ENCODE assay signal across 8 mouse cellular contexts in genomic region chr10:120064424-120064823, GRCm38 (mm10). TPM values are rescaled to one million over a fixed set of nuclear protein-coding genes. Genes with fewer than 3 reads are reported as not detected.
DNase-seq lines count a peak whose midpoint lies in the region; ATAC-seq and TF ChIP-seq lines count a peak whose summit lies in the region.

No protein-coding gene starts in this region.

- WGBS in forebrain, postnatal 0 days = 19% methylated on average over 5 of the region's 5 CpGs
- 21% methylated on average over 5 of the region's 5 CpGs for WGBS in forebrain, embryonic 13.5 days
- WGBS in small intestine, adult 2 months = 18% methylated on average over 5 of the region's 5 CpGs

- TF ChIP-seq CTCF in forebrain, postnatal 0 days (IDR thresholded peaks at IDR 0.05; ENCODE audit: low read depth) = peak; percentile 85
- TF ChIP-seq CTCF in small intestine, adult 2 months (IDR thresholded peaks at IDR 0.05; ENCODE audit: extremely low read depth, insufficient read length, insufficient replicate concordance, low read depth, low read length) = peak; percentile 41; the same call in 1 of the 2 replicates

- no peak overlapping the region for H3K9ac ChIP-seq in forebrain, postnatal 0 days
- no peak overlapping the region for H3K9ac ChIP-seq in forebrain, embryonic 13.5 days

- H3K4me3 ChIP-seq in forebrain, postnatal 0 days (ENCODE audit: low read depth, low read length) = no peak overlapping the region
- H3K4me3 ChIP-seq in forebrain, embryonic 13.5 days = no peak overlapping the region
- no peak overlapping the region for H3K4me3 ChIP-seq in small intestine, adult 2 months (ENCODE audit: low read depth, low read length)

- ATAC-seq in forebrain, postnatal 0 days = no peak
- ATAC-seq in forebrain, embryonic 13.5 days = no peak

- peak; percentile 58 for DNase-seq in forebrain, postnatal 0 days
- peak; percentile 76 for DNase-seq in 416B (ENCODE audit: low read depth)
- peak; percentile 41 to 58 for DNase-seq in adrenal gland, adult 18-20 months (ENCODE audit: low spot score in 2 of 2)
- DNase-seq in embryo, embryonic 9.5 days (ENCODE audit: extremely low spot score) = peak; percentile 43
- DNase-seq in kidney, postnatal 14 days = peak; percentile 47
- peak; percentile 67 for DNase-seq in lung, postnatal 10 days

- no peaks in the 10 kb centered on the region for H3K27me3 ChIP-seq in forebrain, postnatal 0 days (ENCODE audit: insufficient read depth, low read length)
- no peaks in the 10 kb centered on the region for H3K27me3 ChIP-seq in forebrain, embryonic 13.5 days
- H3K27me3 ChIP-seq in small intestine, adult 2 months (ENCODE audit: control insufficient read depth, insufficient read depth, low read length) = no peaks in the 10 kb centered on the region

- H3K27ac ChIP-seq in forebrain, postnatal 0 days (ENCODE audit: low read depth, low read length) = no peak overlapping the region
- H3K27ac ChIP-seq in forebrain, embryonic 13.5 days = no peak overlapping the region
- H3K27ac ChIP-seq in small intestine, adult 2 months (ENCODE audit: insufficient read depth, low read depth, low read length) = no peak overlapping the region

- no peak for TF ChIP-seq POLR2A in small intestine, adult 2 months (IDR thresholded peaks at IDR 0.05; ENCODE audit: low read depth, low read length)

- no peak overlapping the region for H3K4me2 ChIP-seq in forebrain, postnatal 0 days (ENCODE audit: low read depth)
- no peak overlapping the region for H3K4me2 ChIP-seq in forebrain, embryonic 13.5 days

- H3K9me3 ChIP-seq in forebrain, postnatal 0 days (ENCODE audit: low read length) = no peaks in the 10 kb centered on the region
- no peaks in the 10 kb centered on the region for H3K9me3 ChIP-seq in forebrain, embryonic 13.5 days (replicated peaks)

- no peaks in the 10 kb centered on the region for H3K36me3 ChIP-seq in forebrain, postnatal 0 days (ENCODE audit: insufficient read depth)
- 0 out of 2 replicates have a peak, but pooled peaks cover 8% of the 10 kb centered on the region for H3K36me3 ChIP-seq in forebrain, embryonic 13.5 days (ENCODE audit: poor library complexity, severe bottlenecking)
- H3K36me3 ChIP-seq in small intestine, adult 2 months (ENCODE audit: control insufficient read depth, insufficient read depth, low read length) = no peaks in the 10 kb centered on the region

- H3K4me1 ChIP-seq in forebrain, postnatal 0 days (ENCODE audit: insufficient read depth) = no peaks in the 10 kb centered on the region
- H3K4me1 ChIP-seq in forebrain, embryonic 13.5 days = no peaks in the 10 kb centered on the region
- no peaks in the 10 kb centered on the region for H3K4me1 ChIP-seq in small intestine, adult 2 months (ENCODE audit: control insufficient read depth, insufficient read depth, insufficient read length, low read length)

RNA-seq across cellular contexts. Expression of gene Helb, which starts 48.4 kb away (rescaled TPM):
- 3.4 and 3.9 TPM in 2 replicates for total RNA-seq in forebrain, postnatal 0 days (2014; rRNA removed)
- polyA plus RNA-seq in forebrain, postnatal 0 days (2015; fragmentation: Nextera tagmentation; extraction: Ambion mirVana) = 1.4 and 2.1 TPM in 2 replicates
- 4.6 and 4.9 TPM in 2 replicates for polyA plus RNA-seq in forebrain, embryonic 13.5 days (2015; fragmentation: Nextera tagmentation; extraction: Ambion mirVana)
- 1 to 10 TPM; 5.1 to 6.0 TPM for total RNA-seq in adrenal gland, adult 18-20 months (2021)
- 2.3 and 4.4 TPM in 2 replicates for polyA plus RNA-seq in small intestine, adult 2 months (2012; rRNA removed)
